Mouse (Mus musculus): Measurements from ENCODE around the gene Ppp1r9b.
"Not testable (repeated sequence)": the region's sequence is repeated elsewhere in the genome, so short reads cannot be mapped to it uniquely, and the experiment has no call there.

Gene Ppp1r9b

DNA sequence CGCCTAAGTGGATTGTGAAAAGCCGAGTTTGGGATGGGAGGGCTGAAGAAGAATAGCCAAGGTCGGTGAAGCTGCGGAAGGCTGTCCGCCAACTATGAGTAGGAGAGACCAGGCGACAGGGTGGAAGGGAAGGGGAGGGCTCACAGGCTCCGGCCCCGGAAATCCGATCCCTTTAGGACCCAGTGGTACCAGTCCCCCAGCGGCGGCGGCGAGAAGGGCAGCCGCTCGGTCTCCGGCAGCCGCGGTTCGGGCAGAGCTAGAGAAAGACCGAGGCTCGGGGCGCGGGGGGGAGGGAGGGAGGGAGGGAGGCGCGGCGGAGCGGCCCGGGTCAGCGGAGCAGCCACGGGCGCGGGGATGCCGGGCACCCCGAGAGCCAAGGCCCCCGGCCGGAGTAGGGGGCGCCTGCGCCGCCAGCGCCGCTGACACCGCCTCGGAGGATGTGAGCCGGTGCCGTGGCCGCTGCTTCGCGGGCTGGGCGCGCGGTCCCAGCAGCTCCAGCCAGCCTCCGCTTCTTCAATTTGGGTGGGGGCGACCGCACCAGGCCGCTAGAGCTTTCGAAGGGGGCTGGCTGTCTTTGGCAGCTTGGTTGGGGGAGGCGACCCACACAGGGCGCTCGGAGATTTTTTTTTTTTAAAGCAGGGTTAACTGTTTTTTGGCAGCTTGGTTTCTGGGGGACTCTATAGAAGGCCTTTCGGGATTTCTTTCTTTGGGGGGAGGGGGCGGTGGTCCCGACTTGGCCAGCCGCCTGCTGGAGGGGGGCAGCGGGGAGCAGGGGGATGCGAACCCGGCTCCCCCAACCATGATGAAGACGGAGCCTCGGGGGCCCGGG lies at the start of gene Ppp1r9b:
Ppp1r9b (plus strand) TSS at position 287 of the 829 bp plus-strand sequence.
- peak; percentile 94 for DNase-seq

DNA sequence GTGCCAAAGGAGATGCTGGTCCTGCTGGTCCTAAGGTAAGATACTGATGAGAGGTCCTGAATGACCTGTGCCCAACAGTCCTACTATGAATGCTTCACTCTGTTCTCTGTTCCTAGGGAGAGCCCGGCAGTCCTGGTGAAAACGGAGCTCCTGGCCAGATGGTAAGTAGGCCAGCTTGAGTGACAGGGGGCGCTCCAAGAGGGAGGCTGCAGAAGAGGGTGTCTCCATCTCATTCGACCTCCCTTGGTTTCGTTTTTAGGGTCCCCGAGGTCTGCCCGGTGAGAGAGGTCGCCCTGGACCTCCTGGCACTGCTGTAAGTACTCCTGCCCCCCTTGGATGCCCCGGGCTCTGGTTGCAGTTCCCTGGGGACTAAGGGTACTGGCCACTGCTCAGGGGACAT lies 49.7 kb upstream of the Ppp1r9b start:
- DNase-seq, result no peak

DNA sequence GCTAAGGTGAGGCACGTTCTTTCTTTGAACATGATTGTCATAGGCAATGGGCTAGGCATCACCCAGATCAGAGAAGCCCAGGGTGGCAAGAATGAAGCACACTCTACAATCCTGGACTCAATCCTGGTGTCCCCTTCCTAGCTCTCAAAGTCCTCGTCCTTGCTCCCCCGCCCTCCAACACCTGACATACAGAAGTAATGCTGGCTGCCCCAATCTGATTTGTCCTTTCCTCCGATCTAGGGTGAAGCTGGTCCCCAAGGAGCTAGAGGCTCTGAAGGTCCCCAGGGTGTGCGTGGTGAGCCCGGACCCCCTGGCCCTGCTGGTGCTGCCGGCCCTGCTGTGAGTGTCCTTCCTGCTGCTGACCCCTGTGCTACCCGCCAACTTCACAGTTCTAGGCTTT lies 49.1 kb upstream of the Ppp1r9b start:
- DNase-seq, result no peak

DNA sequence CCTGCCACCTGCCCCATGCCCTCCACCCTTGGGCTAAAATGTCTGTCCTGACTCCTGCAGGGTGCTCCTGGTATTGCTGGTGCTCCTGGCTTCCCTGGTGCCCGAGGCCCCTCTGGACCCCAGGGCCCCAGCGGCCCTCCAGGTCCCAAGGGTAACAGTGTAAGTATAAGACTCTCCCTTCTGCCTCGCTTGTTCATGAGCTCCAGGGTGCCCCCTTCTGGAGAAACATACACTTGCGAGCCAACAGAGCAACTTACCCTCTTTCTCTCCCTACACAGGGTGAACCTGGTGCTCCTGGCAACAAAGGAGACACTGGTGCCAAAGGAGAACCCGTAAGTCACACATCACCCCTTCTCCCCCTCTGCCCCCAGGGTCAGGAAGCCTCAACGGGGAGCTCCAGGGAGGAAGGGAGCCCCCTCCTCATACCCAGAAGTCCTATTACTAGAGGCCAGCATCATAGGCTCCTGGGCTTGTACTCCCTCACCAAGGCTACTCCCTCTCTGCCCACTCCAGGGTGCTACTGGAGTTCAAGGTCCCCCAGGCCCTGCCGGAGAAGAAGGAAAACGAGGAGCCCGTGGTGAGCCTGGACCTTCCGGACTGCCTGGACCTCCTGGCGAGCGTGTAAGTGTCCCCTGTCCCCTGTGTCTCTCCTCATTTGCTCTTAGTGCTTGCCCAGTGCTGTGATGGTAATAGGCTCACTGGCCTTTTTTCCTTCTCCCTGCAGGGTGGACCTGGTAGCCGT lies 48.4 kb upstream of the Ppp1r9b start:
- no peak for DNase-seq

DNA sequence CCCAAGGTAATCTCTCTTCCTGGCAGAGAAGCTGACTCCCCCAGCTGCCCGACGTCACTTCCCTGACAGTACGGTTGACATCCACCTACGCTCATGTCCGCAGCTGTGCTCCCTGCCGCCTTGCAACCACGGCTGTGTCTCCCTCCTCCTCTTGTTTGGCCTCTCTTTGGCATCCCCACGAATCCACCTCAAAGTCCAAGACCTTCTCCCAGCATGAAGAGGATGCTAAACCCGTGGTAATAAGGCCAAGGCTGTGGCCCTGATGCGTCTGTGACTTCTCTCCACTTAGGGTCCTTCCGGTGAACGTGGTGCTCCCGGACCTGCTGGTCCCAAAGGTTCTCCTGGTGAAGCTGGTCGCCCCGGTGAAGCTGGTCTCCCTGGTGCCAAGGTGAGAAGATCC lies 47.8 kb upstream of the Ppp1r9b start:
- DNase-seq, result no peak

DNA sequence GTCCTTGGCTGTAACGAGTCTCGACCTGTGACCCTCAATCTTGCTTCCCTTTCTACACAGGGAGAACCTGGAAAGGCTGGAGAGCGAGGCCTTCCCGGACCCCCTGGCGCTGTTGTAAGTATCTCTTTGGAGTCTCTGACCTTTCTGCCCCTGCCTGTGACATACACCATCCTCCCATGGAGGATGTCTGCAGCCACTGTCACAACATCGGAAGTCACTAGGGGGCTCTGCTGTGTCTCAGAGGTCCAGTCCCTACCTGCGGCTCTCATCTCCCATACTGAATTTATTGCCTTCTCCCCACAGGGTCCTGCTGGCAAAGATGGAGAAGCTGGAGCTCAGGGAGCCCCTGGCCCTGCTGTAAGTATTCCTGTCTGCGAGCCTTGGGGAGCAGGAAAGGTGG lies 46.5 kb upstream of the Ppp1r9b start:
- no peak for DNase-seq

DNA sequence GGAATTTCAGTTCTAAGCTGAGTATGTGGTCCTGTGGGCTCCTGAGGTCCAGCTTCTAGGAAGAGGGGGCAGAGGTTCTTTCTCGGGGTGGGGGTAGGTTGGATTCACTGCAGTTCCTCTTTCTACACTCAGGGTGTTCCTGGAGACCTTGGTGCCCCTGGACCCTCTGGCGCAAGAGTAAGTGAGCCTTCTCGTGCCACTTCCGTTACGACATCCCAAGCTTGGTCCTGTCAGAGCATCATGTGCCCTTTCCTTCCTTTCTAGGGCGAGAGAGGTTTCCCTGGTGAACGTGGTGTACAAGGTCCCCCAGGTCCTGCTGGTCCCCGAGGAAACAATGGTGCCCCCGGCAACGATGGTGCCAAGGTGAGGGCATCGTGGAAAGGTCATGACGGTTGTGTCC lies 45.6 kb upstream of the Ppp1r9b start:
- no peak for DNase-seq

DNA sequence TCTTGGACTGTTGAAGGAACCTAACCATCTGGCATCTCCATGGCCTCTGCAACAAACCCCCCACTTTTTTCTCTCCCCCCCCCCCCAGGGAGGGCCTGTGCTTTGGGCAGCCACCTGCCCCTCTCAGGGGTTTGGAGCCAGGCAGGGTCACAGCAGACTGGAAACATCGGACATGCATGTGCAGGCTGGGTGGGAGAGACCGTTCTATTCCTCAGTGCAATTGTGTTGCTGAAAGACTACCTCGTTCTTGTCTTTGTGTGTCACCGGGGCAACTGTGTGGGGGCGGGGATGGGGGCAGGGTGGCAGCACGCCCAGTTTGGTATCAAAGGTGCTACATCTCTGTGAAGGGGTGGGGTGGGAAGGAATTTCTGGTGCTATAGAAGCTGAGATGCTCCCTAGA lies 38.7 kb upstream of the Ppp1r9b start:
- no peak for DNase-seq

DNA sequence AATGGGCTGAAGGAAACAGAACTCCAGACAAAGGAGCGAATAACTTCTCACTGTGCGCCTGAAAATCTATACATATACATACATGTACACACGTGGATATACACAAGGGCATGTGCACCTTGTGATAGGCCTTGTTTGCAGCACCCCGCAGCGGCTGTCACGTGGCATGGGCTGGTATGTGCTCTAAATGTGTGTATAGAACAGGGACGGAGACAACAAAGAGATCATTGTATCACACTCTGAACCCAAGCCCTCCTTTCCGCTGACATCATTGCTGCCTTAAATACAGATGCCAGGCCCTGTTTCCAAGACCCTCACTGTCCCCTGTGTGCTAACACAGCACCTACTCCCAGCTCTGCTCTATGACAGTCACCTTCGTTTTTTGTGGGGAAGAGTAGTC lies 35.7 kb upstream of the Ppp1r9b start:
- DNase-seq, result no peak

DNA sequence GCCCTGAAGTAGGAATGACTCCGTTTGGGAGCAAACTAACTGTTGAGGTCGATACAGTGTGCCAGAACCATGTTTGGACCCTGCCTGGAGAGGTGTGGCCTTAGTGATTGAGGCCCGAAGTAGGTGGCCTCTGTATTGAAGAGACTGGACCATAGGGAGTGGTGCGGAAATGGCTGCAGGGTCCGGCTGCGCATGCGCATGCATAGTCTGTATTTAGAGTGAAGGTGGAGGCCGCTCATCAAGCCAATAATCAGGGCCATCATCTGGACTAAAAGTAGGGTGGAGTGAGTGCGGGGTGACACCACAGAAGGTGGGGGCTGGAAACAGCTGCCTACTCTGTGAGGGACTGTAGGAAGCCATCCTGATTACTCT lies 33.2 kb upstream of the Ppp1r9b start:
- no peak for DNase-seq

DNA sequence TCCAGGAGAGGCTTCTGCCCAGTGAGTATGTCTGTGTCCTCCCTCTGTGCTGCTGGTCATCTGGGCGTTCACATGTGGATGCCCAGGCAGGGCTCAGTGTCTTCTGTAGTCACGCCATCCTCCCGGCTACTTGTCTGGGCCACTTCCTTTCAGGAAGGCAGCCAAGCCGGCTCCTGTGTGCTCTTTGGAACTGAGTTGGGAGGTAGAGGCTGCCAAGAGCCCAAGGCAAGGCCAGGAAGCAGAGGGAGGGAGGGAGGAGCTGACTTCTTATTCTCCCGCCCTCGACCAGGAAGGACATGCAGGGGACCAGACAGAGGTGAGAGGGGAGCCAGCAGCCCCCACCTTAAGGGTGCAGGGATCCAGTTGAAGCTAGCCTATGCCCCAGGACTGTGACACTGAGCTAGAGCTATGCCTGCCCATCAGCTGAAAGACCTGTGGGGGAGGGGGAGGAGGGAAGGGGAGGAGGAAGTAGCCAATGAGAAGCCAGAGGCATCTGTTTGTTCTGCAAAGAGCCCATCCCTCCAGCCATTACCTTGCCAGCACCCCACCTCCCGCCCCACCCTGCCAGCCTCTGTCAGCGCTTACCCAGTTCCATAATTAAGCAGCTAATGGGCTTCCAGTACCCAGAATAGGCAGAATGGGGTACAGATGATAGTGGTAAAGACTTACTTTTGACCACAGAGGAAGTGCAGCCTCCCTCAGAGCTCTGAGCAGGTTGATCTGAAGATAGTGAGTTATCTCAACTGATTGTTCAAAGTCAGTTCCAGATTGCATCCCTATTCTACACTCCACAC lies 32.6 kb upstream of the Ppp1r9b start:
- peak; percentile 43 for DNase-seq

DNA sequence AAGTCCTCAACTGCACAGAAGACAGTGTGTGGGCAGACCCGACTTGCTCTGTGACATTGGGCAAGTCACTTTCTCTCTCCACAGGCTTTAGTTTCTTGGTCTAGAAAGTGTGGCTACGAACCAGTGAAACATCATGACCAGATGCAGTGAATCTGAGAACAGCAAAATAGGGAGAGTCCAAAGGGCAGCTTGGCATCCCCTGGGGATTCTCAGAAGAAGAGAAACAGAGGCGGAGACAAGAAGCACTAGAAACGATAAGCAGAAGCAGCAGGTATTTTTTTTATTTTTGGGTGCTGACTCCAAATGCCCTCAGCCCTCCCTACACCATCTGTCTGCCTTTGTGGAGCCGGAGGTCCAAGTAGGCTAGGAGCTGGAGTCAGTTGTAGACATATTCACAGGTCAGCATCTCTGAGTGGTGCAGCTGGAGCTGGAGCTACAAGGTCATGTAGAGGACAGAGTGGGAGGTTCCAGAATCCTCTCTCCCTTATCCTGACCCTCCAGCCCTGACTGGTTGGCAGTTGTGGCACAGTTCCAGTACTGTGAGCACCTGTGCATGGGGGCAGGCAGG lies 28.2 kb upstream of the Ppp1r9b start:
- DNase-seq, result no peak

DNA sequence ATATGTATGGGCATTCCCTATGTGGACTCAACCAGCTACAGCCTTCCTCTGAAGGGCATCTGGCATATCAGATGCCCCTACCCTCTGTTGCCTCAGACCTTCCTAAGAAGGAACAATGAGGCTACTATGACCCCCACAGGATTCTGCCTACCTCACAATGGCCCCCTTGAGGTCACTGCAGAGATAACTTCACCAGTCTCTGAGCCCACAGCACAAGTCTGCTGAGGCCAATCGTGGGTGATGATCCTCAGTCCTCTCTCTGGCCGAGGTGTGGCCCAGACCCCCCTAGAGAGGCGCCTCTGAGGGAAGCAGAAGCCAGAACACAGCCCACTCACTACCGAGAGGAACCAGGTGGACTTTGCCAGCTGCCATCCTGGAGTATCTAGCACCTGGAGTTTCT lies 23.4 kb upstream of the Ppp1r9b start, which contains the start of gene Hils1:
Hils1 (plus strand) TSS at position 175 of the 400 bp plus-strand sequence.
- DNase-seq, result no peak

DNA sequence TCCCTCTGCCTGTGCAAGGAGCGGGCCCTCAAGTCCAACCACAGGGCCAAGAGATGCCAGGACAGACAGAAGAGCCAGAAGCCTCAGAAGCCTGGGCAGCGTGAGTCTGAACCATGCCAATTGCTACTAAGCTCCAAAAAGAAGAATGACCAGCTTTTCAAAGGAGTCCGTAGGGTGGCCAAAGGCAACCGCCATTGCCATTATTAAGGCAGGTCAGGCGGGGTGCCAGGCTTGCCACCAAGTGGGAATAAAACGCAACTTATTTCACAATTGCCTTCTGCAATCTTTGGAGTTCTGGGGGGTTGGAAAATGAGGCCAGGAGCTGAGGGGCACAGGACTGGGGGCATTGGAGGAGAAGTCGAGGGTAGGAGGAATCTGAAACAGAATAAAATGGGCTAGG lies 22.6 kb upstream of the Ppp1r9b start:
- no peak for DNase-seq

DNA sequence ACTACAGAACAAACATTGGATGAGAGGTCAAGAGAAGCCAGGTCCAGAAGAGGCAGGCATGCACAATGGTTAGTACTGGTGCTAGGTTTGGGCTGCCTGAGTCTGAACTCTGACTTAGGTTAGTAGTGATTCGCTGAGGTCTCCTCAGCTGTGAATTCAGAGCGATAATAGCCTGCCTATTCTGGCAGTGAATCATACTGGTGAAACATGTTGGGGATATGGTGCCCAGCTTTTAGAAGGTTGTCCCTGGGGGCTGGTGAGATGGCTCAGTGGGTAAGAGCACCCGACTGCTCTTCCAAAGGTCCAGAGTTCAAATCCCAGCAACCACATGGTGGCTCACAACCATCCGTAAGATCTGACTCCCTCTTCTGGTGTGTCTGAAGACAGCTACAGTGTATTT lies 21.1 kb upstream of the Ppp1r9b start:
- not testable (repeated sequence) for DNase-seq

DNA sequence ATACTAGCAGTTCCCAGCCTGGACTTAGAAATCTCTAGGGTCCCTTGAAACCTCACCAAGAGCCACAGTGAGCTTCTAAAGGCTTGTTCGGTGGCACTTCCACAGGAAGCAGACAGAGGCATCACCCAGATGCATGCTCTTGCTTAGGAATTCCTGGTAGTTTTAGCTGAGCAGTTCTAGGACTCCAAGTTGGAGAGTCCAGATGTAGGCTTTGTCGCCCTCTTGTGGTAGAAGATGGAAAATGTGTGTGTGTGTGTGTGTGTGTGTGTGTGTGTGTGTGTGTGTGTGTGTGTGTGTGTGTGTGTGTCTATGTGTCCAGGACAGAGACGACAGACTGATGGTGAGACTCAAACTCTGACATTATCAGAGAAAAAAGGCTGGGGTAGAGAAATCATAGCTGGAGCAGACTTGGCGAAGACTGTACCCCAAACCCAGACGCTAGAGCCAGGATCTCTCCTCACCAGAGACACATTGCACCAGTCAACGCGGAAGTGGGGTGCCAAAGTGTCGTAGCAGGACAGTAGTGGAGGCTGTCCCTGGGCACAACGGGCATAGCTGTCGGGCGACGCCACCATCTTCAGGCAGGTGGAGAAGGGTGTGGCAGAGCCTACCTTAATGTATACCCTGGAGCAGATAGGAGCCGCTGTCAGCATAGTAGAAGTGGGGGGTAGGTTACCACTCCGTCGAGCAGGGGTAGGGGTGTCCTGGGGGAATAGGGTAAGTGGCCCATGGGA lies 20.5 kb upstream of the Ppp1r9b start:
- peak; percentile 69 for DNase-seq

DNA sequence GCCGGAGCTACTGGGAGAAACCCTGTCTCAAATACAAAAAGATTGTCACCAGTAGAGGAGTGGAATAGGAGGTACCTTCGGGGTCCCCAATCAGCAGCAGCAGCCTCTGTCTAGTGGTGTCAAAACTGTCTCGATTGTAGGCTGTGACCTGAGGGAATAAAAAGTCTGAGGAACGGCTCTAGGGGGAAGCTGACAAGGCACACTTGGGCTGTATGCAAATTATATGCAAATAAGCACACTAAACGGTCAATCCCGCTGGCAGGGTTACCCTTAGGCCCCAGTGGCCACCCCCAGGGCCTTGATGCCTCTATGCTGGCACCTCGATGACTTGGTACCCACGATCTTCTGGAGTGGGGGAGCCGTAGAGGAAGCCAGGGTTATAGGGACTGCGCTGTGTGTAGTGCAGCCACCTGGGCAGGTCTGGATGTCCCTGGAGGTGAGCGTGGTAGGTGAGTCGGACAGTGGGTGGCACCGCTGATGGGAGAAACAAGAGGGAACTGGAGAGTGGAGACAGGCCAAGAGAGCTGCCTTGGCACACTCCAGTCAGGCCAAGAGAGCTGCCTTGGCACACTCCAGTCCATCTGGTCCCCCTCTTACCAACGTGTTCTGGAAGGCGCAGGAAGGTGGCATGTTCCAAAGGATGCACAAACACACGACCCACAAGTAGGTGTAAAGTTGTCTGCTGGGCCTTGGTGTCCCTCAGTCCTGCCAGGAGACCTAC lies 18.8 kb upstream of the Ppp1r9b start:
- no peak for DNase-seq

DNA sequence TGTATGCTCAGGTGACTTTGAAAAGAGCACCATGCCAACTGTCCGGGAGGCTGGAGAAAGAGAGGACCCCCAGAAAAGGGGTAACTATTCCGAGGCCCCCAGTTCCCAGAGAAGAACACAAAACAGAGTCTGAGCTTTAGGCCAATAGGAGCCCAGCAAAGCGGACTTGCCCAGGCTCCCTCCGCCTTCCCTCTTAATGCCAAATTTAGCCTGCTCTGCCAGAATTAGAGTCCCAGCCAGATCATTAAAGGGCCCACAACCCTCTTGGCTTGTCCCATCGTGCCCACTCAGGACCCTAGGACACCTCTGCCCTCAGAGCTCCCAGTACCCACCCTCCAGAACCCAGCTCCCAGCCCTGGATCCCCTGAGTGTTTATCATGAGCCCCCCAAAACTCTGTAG lies 17.9 kb upstream of the Ppp1r9b start:
- no peak for DNase-seq

DNA sequence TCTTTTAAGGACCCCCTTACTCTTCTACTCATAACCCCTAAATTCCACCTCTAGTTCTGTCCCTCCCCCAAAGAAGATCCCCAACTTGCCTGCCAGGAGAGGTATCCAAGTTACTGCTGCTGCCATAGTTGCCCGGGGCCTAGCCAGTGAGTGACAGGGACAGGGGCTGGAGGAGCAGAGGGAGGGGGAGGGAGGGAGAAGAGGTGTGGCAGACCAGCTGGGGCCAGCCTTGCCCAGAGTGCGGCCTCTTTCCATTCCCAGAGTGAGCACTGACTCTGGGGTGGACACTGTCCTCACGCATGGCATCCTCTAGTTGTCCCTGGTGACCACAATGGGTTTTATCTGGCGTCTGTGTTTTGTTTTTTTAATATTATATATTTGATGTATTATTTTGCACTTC lies 17.5 kb upstream of the Ppp1r9b start:
- DNase-seq, result no peak

DNA sequence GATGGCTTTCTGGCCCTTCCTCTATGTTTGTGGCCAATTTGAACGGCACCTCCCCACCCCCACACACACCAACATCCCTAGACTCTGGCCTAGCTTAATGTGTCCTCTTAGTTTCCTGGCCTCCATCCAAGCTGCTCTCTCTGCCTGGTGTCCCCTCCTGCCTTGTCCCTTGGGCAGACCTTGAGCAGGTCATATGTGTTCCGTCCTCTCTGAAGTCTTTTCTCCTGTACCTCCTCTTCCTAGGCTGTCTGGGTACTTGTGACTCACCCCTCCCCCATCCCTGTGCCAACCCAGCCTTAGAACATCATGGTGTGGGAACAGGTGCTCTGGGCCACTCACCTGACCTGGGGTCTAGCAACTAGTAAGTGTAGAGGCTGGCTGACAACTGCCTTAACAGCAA lies 15.9 kb upstream of the Ppp1r9b start:
- DNase-seq, result no peak

DNA sequence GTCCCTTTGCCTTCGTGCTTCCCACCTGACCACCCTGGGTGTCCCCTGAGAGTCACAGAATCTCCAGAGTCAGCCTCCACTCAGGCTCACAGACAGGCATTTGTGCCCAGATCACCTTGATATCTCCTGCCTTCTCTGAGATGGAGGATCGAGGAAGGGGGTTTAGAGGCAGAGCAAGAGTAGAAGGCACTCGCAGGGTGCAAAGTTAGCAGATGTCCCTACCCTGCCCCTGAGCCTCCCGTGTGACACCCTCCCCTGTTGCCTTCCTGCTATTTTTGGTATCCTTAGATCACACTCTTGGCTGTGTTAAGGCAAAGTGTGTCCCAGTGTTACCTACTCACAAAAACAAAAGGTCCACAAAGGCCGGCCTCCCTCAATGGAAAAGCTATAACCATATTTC lies 14.6 kb upstream of the Ppp1r9b start, which contains the start of gene Sgca:
Sgca (minus strand) TSS at position 129 of the 400 bp plus-strand sequence.
- DNase-seq, result no peak
